Mouse (Mus musculus) CH12.LX (cell line): ENCODE measurements at regions not wholly inside any gene's neighbourhood (a gene's known extent, or its start where the extent isn't known, plus 50 kb on each side); places are given as distances from the start of the nearest gene placed in this dataset.

ENCODE experiments used
- DNase-seq: peaks from one replicate; pipeline ENCODE4 v3.0.0-alpha.2; 2013; ENCODE audit errors: extremely low read depth
- H3K27ac ChIP-seq: 2 replicates; pipeline ENCODE4 v1.5.1; 2012; ENCODE audit warnings: low read depth, mild to moderate bottlenecking, control low read depth, moderate library complexity; ENCODE audit not compliant: insufficient read depth
- H3K27me3 ChIP-seq: replicated peaks from 2 replicates; pipeline ENCODE3; 2012; ENCODE audit warnings: inconsistent platforms
- H3K36me3 ChIP-seq, 2 experiments: replicated peaks in 1 of 2; 2 replicates each; pipeline versions ENCODE3 to v1.6.1; 2012; ENCODE audit warnings: inconsistent platforms in 1 of 2, low read length in 1 of 2, mild to moderate bottlenecking in 1 of 2, mixed read lengths in 1 of 2, moderate library complexity in 1 of 2; ENCODE audit not compliant: control insufficient read depth in 1 of 2, insufficient read depth in 1 of 2
- H3K4me1 ChIP-seq, 2 experiments: 2 replicates each; pipeline ENCODE4 v1.6.1; 2012; ENCODE audit warnings: inconsistent platforms in 1 of 2, moderate library complexity in 1 of 2; ENCODE audit not compliant: insufficient read depth in 2 of 2, control insufficient read depth in 1 of 2
- H3K4me2 ChIP-seq: 2 replicates; pipeline ENCODE4 v1.6.1; 2012; ENCODE audit warnings: low read depth, mild to moderate bottlenecking, control low read depth; ENCODE audit not compliant: poor library complexity, insufficient read depth, severe bottlenecking
- H3K4me3 ChIP-seq, 3 experiments: fragments of 150-350 bp in 1 of 3; sonication (generic) in 1 of 3; replicated peaks in 1 of 3; 2 replicates each; pipeline versions ENCODE3 to v1.5.1; 2011 to 2012; ENCODE audit warnings: low read depth in 2 of 3, low read length in 2 of 3, mild to moderate bottlenecking in 2 of 3, moderate library complexity in 2 of 3, control low read depth in 1 of 3, improper control_type of control experiment in 1 of 3, inconsistent platforms in 1 of 3, mixed read lengths in 1 of 3; ENCODE audit not compliant: poor library complexity in 1 of 3
- H3K79me2 ChIP-seq: replicated peaks from 2 replicates; pipeline ENCODE4 v1.6.1; 2012; ENCODE audit warnings: mild to moderate bottlenecking, moderate library complexity; ENCODE audit not compliant: control insufficient read depth, poor library complexity, insufficient read depth, severe bottlenecking; ENCODE audit errors: extremely low read depth
- H3K9ac ChIP-seq: 2 replicates; pipeline ENCODE4 v1.6.1; 2012; ENCODE audit warnings: low read depth, mild to moderate bottlenecking, control low read depth, moderate library complexity; ENCODE audit not compliant: insufficient read depth
- H3K9me3 ChIP-seq: replicated peaks from 2 replicates; pipeline ENCODE3; 2012; ENCODE audit warnings: low read length, inconsistent platforms, mixed read lengths
- CHD1 ChIP-seq: IDR thresholded peaks from 2 replicates; pipeline ENCODE4 v1.6.1; 2012; ENCODE audit warnings: low read depth, low read length, improper control_type of control experiment, inconsistent platforms
- CTCF ChIP-seq, 2 experiments: IDR thresholded peaks in 1 of 2; conservative IDR thresholded peaks in 1 of 2; 2 replicates each; pipeline ENCODE4 v1.5.1; 2011 to 2012; ENCODE audit warnings: low read depth in 2 of 2, low read length in 2 of 2, improper control_type of control experiment in 1 of 2, inconsistent platforms in 1 of 2, mild to moderate bottlenecking in 1 of 2, moderate library complexity in 1 of 2
- E2F4 ChIP-seq: IDR thresholded peaks from 2 replicates; pipeline ENCODE4 v1.6.1; 2011; ENCODE audit warnings: low read depth, low read length, improper control_type of control experiment; ENCODE audit not compliant: insufficient replicate concordance
- GABPA ChIP-seq: IDR thresholded peaks from 2 replicates; pipeline ENCODE4 v1.6.1; 2012; ENCODE audit warnings: low read depth, low read length, improper control_type of control experiment, inconsistent platforms; ENCODE audit not compliant: insufficient replicate concordance
- HCFC1 ChIP-seq: IDR thresholded peaks from 2 replicates; pipeline ENCODE4 v1.6.1; 2012; ENCODE audit warnings: low read depth, mild to moderate bottlenecking, inconsistent platforms, low read length, improper control_type of control experiment
- IRF4 ChIP-seq: IDR thresholded peaks from 2 replicates; pipeline ENCODE4 v1.6.1; 2014; ENCODE audit warnings: low read depth, mild to moderate bottlenecking, inconsistent platforms, low read length, improper control_type of control experiment
- JUN ChIP-seq: IDR thresholded peaks from 2 replicates; pipeline ENCODE4 v1.6.1; 2011; ENCODE audit warnings: low read depth, mild to moderate bottlenecking, low read length, improper control_type of control experiment, moderate library complexity; ENCODE audit not compliant: insufficient read depth
- MAFK ChIP-seq: IDR thresholded peaks from 2 replicates; pipeline ENCODE4 v1.6.1; 2011; ENCODE audit warnings: low read length, improper control_type of control experiment; ENCODE audit not compliant: insufficient replicate concordance
- MAX ChIP-seq: IDR thresholded peaks from 2 replicates; pipeline ENCODE4 v1.6.1; 2011; ENCODE audit warnings: low read length, improper control_type of control experiment
- MAZ ChIP-seq: IDR thresholded peaks from 2 replicates; pipeline ENCODE4 v1.6.1; 2012; ENCODE audit warnings: low read depth, mild to moderate bottlenecking, inconsistent platforms, low read length, improper control_type of control experiment, moderate library complexity
- MXI1 ChIP-seq: IDR thresholded peaks from 2 replicates; pipeline ENCODE4 v1.6.1; 2011; ENCODE audit warnings: mild to moderate bottlenecking, low read depth, low read length, improper control_type of control experiment
- MYC ChIP-seq: IDR thresholded peaks from 2 replicates; pipeline ENCODE4 v1.6.1; 2011; ENCODE audit warnings: low read depth, mild to moderate bottlenecking, improper control_type of control experiment, low read length
- NRF1 ChIP-seq: IDR thresholded peaks from 2 replicates; pipeline ENCODE4 v1.6.1; 2014; ENCODE audit warnings: low read depth, mild to moderate bottlenecking, inconsistent platforms, low read length, improper control_type of control experiment, moderate library complexity
- POLR2AphosphoS2 ChIP-seq: IDR thresholded peaks from 2 replicates; pipeline ENCODE4 v1.6.1; 2011; ENCODE audit warnings: low read depth, low read length, improper control_type of control experiment
- UBTF ChIP-seq: IDR thresholded peaks from 2 replicates; pipeline ENCODE4 v1.6.1; 2012; ENCODE audit warnings: low read depth, mild to moderate bottlenecking, inconsistent platforms, low read length, improper control_type of control experiment, moderate library complexity
- USF2 ChIP-seq: conservative IDR thresholded peaks from 2 replicates; pipeline ENCODE4 v1.6.1; 2011; ENCODE audit warnings: low read depth, low read length, improper control_type of control experiment
- ZKSCAN1 ChIP-seq: IDR thresholded peaks from 2 replicates; pipeline ENCODE4 v1.6.1; 2012; ENCODE audit warnings: low read depth, inconsistent platforms, low read length, improper control_type of control experiment, borderline replicate concordance
- ZNF384 ChIP-seq: IDR thresholded peaks from 2 replicates; pipeline ENCODE4 v1.6.1; 2012; ENCODE audit warnings: low read depth, low read length, improper control_type of control experiment, inconsistent platforms
- dilution Hi-C: fragments of 300-500 bp; cut with MboI; formaldehyde crosslinking; loops from 2 replicates; pipeline ENCODE4 v1.14.3; 2020; ENCODE audit warnings: low sequenced_read_pairs; ENCODE audit not compliant: extremely low pct_unique_long_range_greater_than_20kb, extremely low pct_ligation_motif_present
- in situ Hi-C: fragments of 300-500 bp; cut with MboI; formaldehyde crosslinking; loops from 3 replicates; pipeline ENCODE4 v1.14.3; 2019; ENCODE audit warnings: low sequenced_read_pairs, low pct_ligation_motif_present, low pct_unique_long_range_greater_than_20kb, mixed read lengths

- TF ChIP-seq MAFK (no peak), POLR2AphosphoS2 (no peak), CTCF (conservative IDR thresholded peaks at IDR 0.05 in 1 of 2, IDR thresholded peaks at IDR 0.05 in 1 of 2; ENCODE audit: low read depth in 2 of 2, low read length in 2 of 2) (no peak), UBTF (no peak), E2F4 (no peak), MAZ (no peak), GABPA (no peak), HCFC1 (no peak), JUN (no peak), NRF1 (no peak), MAX (no peak), MYC (no peak), MXI1 (no peak), USF2 (no peak), CHD1 (no peak), IRF4 (no peak), ZKSCAN1 (no peak), ZNF384 (no peak)
- TF ChIP-seq, all 38 proteins: peak for 0
- H3K4me1 ChIP-seq, result peaks cover 0 to 11% of the 10 kb centered on the region in 2 experiments; a peak in 2 of 4 replicates
- no peaks in the 10 kb centered on the region for H3K36me3 ChIP-seq
- H3K79me2 ChIP-seq, result no peaks in the 10 kb centered on the region
- dilution Hi-C loops (no loop called here), in situ Hi-C loops (no loop called here)
- H3K9me3 ChIP-seq, result no peaks in the 10 kb centered on the region
- H3K27me3 ChIP-seq, result no peaks in the 10 kb centered on the region
- H3K9ac ChIP-seq, result no peak overlapping the region
- no peak overlapping the region for H3K4me2 ChIP-seq
- H3K27ac ChIP-seq, result no peak overlapping the region
- no peak for DNase-seq
- H3K4me3 ChIP-seq, result no peak overlapping the region
These were observed 218.2 kb upstream of the Elac2 start for GRCm38 (mm10) chr11:64760626-64761025.

- in situ Hi-C loops, result no loop called here
- Histone ChIP-seq H3K4me1 (peaks cover 0 to 11% of the 10 kb centered on the region in 2 experiments; a peak in 2 of 4 replicates), H3K27me3 (no peaks in the 10 kb centered on the region), H3K4me2 (no peak overlapping the region), H3K4me3 (no peak overlapping the region), H3K79me2 (no peaks in the 10 kb centered on the region), H3K9me3 (no peaks in the 10 kb centered on the region), H3K27ac (no peak overlapping the region), H3K9ac (no peak overlapping the region), H3K36me3 (no peaks in the 10 kb centered on the region)
- no peak for TF ChIP-seq GABPA
- no peak for DNase-seq
- dilution Hi-C loops, result no loop called here
These were observed 216.1 kb upstream of the Elac2 start for GRCm38 (mm10) chr11:64762755-64763154.
